ENCODE assay signal across 8 mouse cellular contexts in the genomic region with DNA sequence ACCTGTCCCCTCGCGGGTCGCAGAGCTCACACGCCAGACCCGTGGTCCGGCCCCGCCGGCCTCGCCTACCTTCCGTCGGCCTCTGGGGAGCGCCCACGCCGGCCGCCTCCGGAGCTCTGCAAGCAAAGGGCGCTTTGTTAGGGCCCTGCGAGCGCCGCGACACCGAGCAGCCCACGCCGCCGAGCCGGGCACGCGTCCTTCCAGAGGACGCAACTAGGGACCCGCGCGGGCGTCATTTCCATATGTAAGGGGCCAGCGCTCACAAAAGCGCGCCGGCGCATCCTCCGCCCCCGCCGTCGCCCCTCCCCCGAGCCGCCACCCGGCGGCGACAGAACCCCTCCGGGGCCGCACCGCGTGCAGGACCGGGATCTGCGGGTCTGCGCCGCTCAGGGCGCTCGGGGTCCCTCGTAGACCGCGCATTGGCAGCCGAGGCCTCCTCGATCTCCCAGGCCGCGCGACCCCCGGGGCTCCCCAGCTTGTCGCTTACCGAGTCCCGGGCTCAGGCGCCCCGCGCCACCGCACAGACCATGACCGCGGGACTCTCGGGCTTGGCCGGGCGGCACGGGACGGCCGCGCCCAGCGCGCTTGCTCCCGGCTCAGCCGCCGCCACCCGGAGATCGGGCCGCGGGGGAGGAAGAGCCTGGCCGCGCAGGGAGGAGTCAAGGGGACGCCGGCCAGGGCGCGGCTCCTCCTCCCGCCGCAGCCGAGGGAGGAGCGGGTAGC. TPM values are rescaled to one million over a fixed set of nuclear protein-coding genes. Genes with fewer than 3 reads are reported as not detected.
DNase-seq lines count a peak whose midpoint lies in the region; ATAC-seq and TF ChIP-seq lines count a peak whose summit lies in the region.

No protein-coding gene starts in this region.

- peak; percentile 95 for ATAC-seq in erythroblast, adult 5-6 weeks (replicated peaks; ENCODE audit: low FRiP score, poor library complexity, severe bottlenecking)
- ATAC-seq in heart, embryonic 11.5 days (replicated peaks; ENCODE audit: insufficient number of reproducible peaks, low FRiP score, low TSS enrichment): peak; percentile 77
- ATAC-seq in kidney, embryonic 15.5 days (replicated peaks; ENCODE audit: low FRiP score): peak; percentile 90
- ATAC-seq in liver, embryonic 15.5 days (ENCODE audit: insufficient read depth): peak; percentile 87
- peak; percentile 83 for ATAC-seq in neural tube, embryonic 11.5 days (ENCODE audit: insufficient read depth, low FRiP score, low TSS enrichment)
- peak; percentile 92 for ATAC-seq in stomach, embryonic 16.5 days (ENCODE audit: insufficient read depth, low FRiP score)

- peak overlapping the region; percentile 81 for H3K4me3 ChIP-seq in heart, embryonic 11.5 days (ENCODE audit: low read depth, low read length)
- H3K4me3 ChIP-seq in kidney, embryonic 15.5 days (replicated peaks): peak overlapping the region; percentile 86
- peak overlapping the region; percentile 66 for H3K4me3 ChIP-seq in liver, embryonic 15.5 days (replicated peaks)
- H3K4me3 ChIP-seq in neural tube, embryonic 11.5 days (ENCODE audit: low read depth, low read length): peak overlapping the region; percentile 74
- H3K4me3 ChIP-seq in stomach, embryonic 16.5 days (replicated peaks; ENCODE audit: low read length): peak overlapping the region; percentile 84

- H3K4me2 ChIP-seq in heart, embryonic 11.5 days: peak overlapping the region; percentile 85
- peak overlapping the region; percentile 94 for H3K4me2 ChIP-seq in kidney, embryonic 15.5 days
- peak overlapping the region; percentile 94 for H3K4me2 ChIP-seq in liver, embryonic 15.5 days
- H3K4me2 ChIP-seq in neural tube, embryonic 11.5 days (ENCODE audit: low read depth): peak overlapping the region; percentile 75
- peak overlapping the region; percentile 96 for H3K4me2 ChIP-seq in stomach, embryonic 16.5 days (ENCODE audit: low read depth, low read length)

- peak; percentile 81 for DNase-seq in CD4-positive, CD25-positive, alpha-beta regulatory T cell, adult 2 months (ENCODE audit: low read depth, low spot score)
- peak; percentile 88 for DNase-seq in brain, embryonic 14.5 days (ENCODE audit: low read depth)
- peak; percentile 86 for DNase-seq in neural tube, embryonic 11.5 days (ENCODE audit: low spot score)

- H3K27me3 ChIP-seq in heart, embryonic 11.5 days (ENCODE audit: control insufficient read depth, insufficient read depth, low read length): no peaks in the 10 kb centered on the region; the same call in 1 of the 2 replicates
- H3K27me3 ChIP-seq in kidney, embryonic 15.5 days: 0 out of 2 replicates have a peak, but pooled peaks cover 3% of the 10 kb centered on the region
- peaks cover 58% of the 10 kb centered on the region for H3K27me3 ChIP-seq in liver, embryonic 15.5 days
- no peaks in the 10 kb centered on the region for H3K27me3 ChIP-seq in neural tube, embryonic 11.5 days (ENCODE audit: control insufficient read depth, insufficient read depth, low read length)
- H3K27me3 ChIP-seq in stomach, embryonic 16.5 days (ENCODE audit: control insufficient read depth, insufficient read depth, low read length): no peaks in the 10 kb centered on the region

- peaks cover 9% of the 10 kb centered on the region; the same call in 1 of the 2 replicates for H3K4me1 ChIP-seq in heart, embryonic 11.5 days (ENCODE audit: control insufficient read depth, insufficient read depth, low read length)
- H3K4me1 ChIP-seq in kidney, embryonic 15.5 days: peaks cover 49% of the 10 kb centered on the region
- peaks cover 23% of the 10 kb centered on the region for H3K4me1 ChIP-seq in liver, embryonic 15.5 days (replicated peaks)
- H3K4me1 ChIP-seq in neural tube, embryonic 11.5 days (ENCODE audit: control insufficient read depth, insufficient read depth, low read length): peaks cover 11% of the 10 kb centered on the region
- peaks cover 18% of the 10 kb centered on the region; the same call in 1 of the 2 replicates for H3K4me1 ChIP-seq in stomach, embryonic 16.5 days (ENCODE audit: control insufficient read depth, insufficient read depth, low read length)

- TF ChIP-seq CTCF in brain, embryonic 14.5 days (IDR thresholded peaks at IDR 0.05; ENCODE audit: borderline replicate concordance, extremely low read depth, insufficient read depth, insufficient read length): no peak

- peak overlapping the region; percentile 83 for H3K27ac ChIP-seq in heart, embryonic 11.5 days (ENCODE audit: low read depth, low read length)
- peak overlapping the region; percentile 91 for H3K27ac ChIP-seq in kidney, embryonic 15.5 days
- peak overlapping the region; percentile 67 for H3K27ac ChIP-seq in liver, embryonic 15.5 days (replicated peaks)
- peak overlapping the region; percentile 90 for H3K27ac ChIP-seq in neural tube, embryonic 11.5 days (ENCODE audit: low read depth, low read length)
- H3K27ac ChIP-seq in stomach, embryonic 16.5 days (ENCODE audit: low read length): peak overlapping the region; percentile 90

- no peaks in the 10 kb centered on the region for H3K36me3 ChIP-seq in heart, embryonic 11.5 days (ENCODE audit: control insufficient read depth, insufficient read depth, low read length)
- no peaks in the 10 kb centered on the region for H3K36me3 ChIP-seq in kidney, embryonic 15.5 days
- H3K36me3 ChIP-seq in liver, embryonic 15.5 days (replicated peaks): no peaks in the 10 kb centered on the region
- no peaks in the 10 kb centered on the region for H3K36me3 ChIP-seq in neural tube, embryonic 11.5 days (ENCODE audit: control insufficient read depth, insufficient read depth, low read length)
- H3K36me3 ChIP-seq in stomach, embryonic 16.5 days (ENCODE audit: control insufficient read depth, insufficient read depth, low read length): no peaks in the 10 kb centered on the region

- no peaks in the 10 kb centered on the region for H3K9me3 ChIP-seq in heart, embryonic 11.5 days (replicated peaks; ENCODE audit: control insufficient read depth, low read length)
- no peaks in the 10 kb centered on the region for H3K9me3 ChIP-seq in kidney, embryonic 15.5 days (replicated peaks)
- no peaks in the 10 kb centered on the region for H3K9me3 ChIP-seq in liver, embryonic 15.5 days (replicated peaks)
- H3K9me3 ChIP-seq in neural tube, embryonic 11.5 days (ENCODE audit: control insufficient read depth, low read length): no peaks in the 10 kb centered on the region
- H3K9me3 ChIP-seq in stomach, embryonic 16.5 days (replicated peaks; ENCODE audit: control insufficient read depth, low read length): no peaks in the 10 kb centered on the region

- peak overlapping the region; percentile 91 for H3K9ac ChIP-seq in heart, embryonic 11.5 days (ENCODE audit: low read depth, low read length)
- peak overlapping the region; percentile 73 for H3K9ac ChIP-seq in kidney, embryonic 15.5 days
- H3K9ac ChIP-seq in liver, embryonic 15.5 days: peak overlapping the region; percentile 65
- H3K9ac ChIP-seq in neural tube, embryonic 11.5 days (ENCODE audit: low read length): peak overlapping the region; percentile 89
- peak overlapping the region; percentile 92 for H3K9ac ChIP-seq in stomach, embryonic 16.5 days (ENCODE audit: low read length)

- WGBS in heart, embryonic 11.5 days (ENCODE audit: insufficient replicate concordance): under 1% methylated on average over 80 of the region's 101 CpGs
- under 1% methylated on average over 85 of the region's 101 CpGs for WGBS in kidney, embryonic 15.5 days
- WGBS in liver, embryonic 15.5 days (ENCODE audit: insufficient replicate concordance): under 1% methylated on average over 96 of the region's 101 CpGs
- WGBS in neural tube, embryonic 11.5 days: under 1% methylated on average over 94 of the region's 101 CpGs
- under 1% methylated on average over 92 of the region's 101 CpGs for WGBS in stomach, embryonic 16.5 days

- TF ChIP-seq POLR2A in brain, embryonic 14.5 days (IDR thresholded peaks at IDR 0.05; ENCODE audit: borderline replicate concordance, extremely low read depth, insufficient read depth, insufficient read length, poor library complexity, severe bottlenecking): peak; percentile 50; the same call in 1 of the 2 replicates

RNA-seq across cellular contexts. Expression of a gene that starts 2.0 kb away (rescaled TPM):
- 23.8 and 29.7 TPM in 2 replicates for polyA plus RNA-seq in brain, embryonic 14.5 days (2012; rRNA removed)
- total RNA-seq in erythroblast, adult 5-6 weeks (2015; ENCODE audit: low replicate concordance): 25.7 and 43.9 TPM in 2 replicates
- total RNA-seq in erythroblast, adult 5-6 weeks (2017; ENCODE audit: low replicate concordance): 42.9 and 61.9 TPM in 2 replicates
- 7.8 and 9.1 TPM in 2 replicates for polyA plus RNA-seq in heart, embryonic 11.5 days (2014; fragmentation: Nextera tagmentation; extraction: Ambion mirVana)
- 13.5 and 13.9 TPM in 2 replicates for polyA plus RNA-seq in kidney, embryonic 15.5 days (2015; fragmentation: Nextera tagmentation; extraction: Ambion mirVana)
- 3.0 and 3.2 TPM in 2 replicates for polyA plus RNA-seq in liver, embryonic 15.5 days (2015; fragmentation: Nextera tagmentation; extraction: Ambion mirVana)
- 16.6 and 20.1 TPM in 2 replicates for polyA plus RNA-seq in neural tube, embryonic 11.5 days (2014; fragmentation: Nextera tagmentation; extraction: Ambion mirVana)
- 10.0 and 10.7 TPM in 2 replicates for polyA plus RNA-seq in stomach, embryonic 16.5 days (2015; fragmentation: Nextera tagmentation; extraction: Ambion mirVana)

RNA-seq across cellular contexts. Expression of a gene that starts 42.4 kb away (rescaled TPM):
- 0.18 and 0.34 TPM in 2 replicates for polyA plus RNA-seq in brain, embryonic 14.5 days (2012; rRNA removed)
- not detected in 2 replicates for total RNA-seq in erythroblast, adult 5-6 weeks (2015; ENCODE audit: low replicate concordance)
- total RNA-seq in erythroblast, adult 5-6 weeks (2017; ENCODE audit: low replicate concordance): not detected in 2 replicates
- polyA plus RNA-seq in heart, embryonic 11.5 days (2014; fragmentation: Nextera tagmentation; extraction: Ambion mirVana): not detected in 2 replicates
- polyA plus RNA-seq in kidney, embryonic 15.5 days (2015; fragmentation: Nextera tagmentation; extraction: Ambion mirVana): not detected in 2 replicates
- polyA plus RNA-seq in liver, embryonic 15.5 days (2015; fragmentation: Nextera tagmentation; extraction: Ambion mirVana): not detected in 2 replicates
- not detected in 2 replicates for polyA plus RNA-seq in neural tube, embryonic 11.5 days (2014; fragmentation: Nextera tagmentation; extraction: Ambion mirVana)
- 0.14 TPM in 1 of 2 replicates, not detected in the other for polyA plus RNA-seq in stomach, embryonic 16.5 days (2015; fragmentation: Nextera tagmentation; extraction: Ambion mirVana)

Comparison
In these comparisons a context has a peak if more than half of its experiments do, and no peak if none do; other contexts are left out.
1. Peak in every context shown above with its lines: DNase-seq, ATAC-seq, H3K4me3 ChIP-seq and H3K27ac ChIP-seq.